Mouse (Mus musculus): ENCODE measurements at regions not wholly inside any gene's neighbourhood (a gene's known extent, or its start where the extent isn't known, plus 50 kb on each side); places are given as distances from the start of the nearest gene placed in this dataset.
"Not testable (repeated sequence)": the region's sequence is repeated elsewhere in the genome, so short reads cannot be mapped to it uniquely, and the experiment has no call there.

- DNase-seq (ENCODE audit: low spot score in 2 of 2) = peak; percentile 27 to 65
Measured at GRCm38 (mm10) chr1:177382596-177383190, 59.5 kb upstream of the Zbtb18 start.

- DNase-seq (ENCODE audit: low spot score in 2 of 2) = no peak
Measured at GRCm38 (mm10) chr1:177382147-177382546, 60.0 kb upstream of the Zbtb18 start.

DNA sequence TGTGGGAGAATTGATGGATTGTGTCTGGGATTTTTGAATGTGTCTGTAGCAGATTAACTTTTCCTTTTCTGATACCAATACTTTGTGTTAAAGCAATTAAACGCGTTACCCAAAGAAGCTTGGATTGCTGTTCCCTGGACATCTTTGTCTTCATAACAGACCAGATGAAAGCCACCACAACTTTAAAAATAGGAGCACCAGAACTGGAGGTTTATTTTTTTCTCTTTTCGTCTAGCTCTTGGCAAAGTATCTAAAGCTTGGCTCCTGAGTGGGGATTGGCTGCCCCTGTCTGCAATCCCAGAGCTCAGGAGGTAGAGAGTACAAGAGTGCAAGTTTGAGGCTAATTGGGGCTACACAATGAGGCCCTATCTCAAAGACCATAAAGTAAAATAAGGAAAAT lies 64.0 kb upstream of the Zbtb18 start:
- DNase-seq (ENCODE audit: low spot score in 2 of 2) = no peak

- DNase-seq (ENCODE audit: low spot score in 2 of 2) = no peak
Measured at GRCm38 (mm10) chr1:177373226-177373825, 68.8 kb upstream of the Zbtb18 start.

- DNase-seq (ENCODE audit: low spot score in 2 of 2) = no peak
Measured at GRCm38 (mm10) chr1:177372066-177372465, 70.1 kb upstream of the Zbtb18 start.

GRCm38 (mm10) chr1:177367864-177368610 lies 74.1 kb upstream of the Zbtb18 start:
- DNase-seq (ENCODE audit: low spot score in 2 of 2) = no peak

DNA sequence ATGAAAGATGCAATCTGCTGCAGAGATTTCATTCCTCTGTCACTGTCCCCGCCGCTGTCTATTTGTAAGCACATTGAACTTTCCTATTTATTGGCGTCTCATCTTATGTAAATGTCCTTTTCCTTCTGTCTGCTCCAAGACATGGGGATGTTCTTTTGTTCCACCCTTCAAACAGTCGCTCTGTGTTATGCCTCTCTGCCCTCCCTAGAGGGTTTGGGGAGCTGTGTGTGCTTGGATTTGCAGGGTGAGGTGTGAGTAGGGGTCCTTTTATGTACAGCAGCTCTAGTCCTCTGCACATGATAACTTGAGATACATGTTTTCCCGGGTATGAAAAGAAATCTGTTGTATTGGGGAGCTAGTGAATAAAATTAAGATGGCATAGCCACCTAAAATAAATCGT lies 75.2 kb upstream of the Zbtb18 start:
- no peak for DNase-seq (ENCODE audit: low spot score in 2 of 2)

- no peak for DNase-seq (ENCODE audit: low spot score in 2 of 2)
Measured at GRCm38 (mm10) chr1:177366475-177366874, 75.7 kb upstream of the Zbtb18 start.

DNA sequence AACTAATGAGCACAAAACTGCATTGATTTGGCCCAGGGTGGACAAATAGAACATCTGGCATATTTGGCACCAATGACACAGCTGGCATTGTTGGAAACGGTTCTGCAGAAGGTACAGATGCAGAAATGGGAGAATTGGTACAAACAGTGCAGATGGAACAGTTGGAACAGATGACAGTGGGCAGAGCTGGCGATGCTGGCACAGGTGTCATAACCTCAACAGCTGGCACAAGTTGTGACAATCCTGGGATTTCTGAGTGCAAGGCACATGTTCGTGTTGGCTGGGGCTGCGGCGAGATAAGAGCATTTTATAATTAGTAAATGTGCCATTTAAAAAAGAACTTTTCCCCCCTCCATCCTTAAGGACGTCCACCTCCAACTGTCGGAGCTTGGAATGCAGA lies 77.8 kb upstream of the Zbtb18 start:
- no peak for DNase-seq (ENCODE audit: low spot score in 2 of 2)

GRCm38 (mm10) chr1:177362398-177362797 lies 79.8 kb upstream of the Zbtb18 start:
- DNase-seq (ENCODE audit: low spot score in 2 of 2) = no peak

DNA sequence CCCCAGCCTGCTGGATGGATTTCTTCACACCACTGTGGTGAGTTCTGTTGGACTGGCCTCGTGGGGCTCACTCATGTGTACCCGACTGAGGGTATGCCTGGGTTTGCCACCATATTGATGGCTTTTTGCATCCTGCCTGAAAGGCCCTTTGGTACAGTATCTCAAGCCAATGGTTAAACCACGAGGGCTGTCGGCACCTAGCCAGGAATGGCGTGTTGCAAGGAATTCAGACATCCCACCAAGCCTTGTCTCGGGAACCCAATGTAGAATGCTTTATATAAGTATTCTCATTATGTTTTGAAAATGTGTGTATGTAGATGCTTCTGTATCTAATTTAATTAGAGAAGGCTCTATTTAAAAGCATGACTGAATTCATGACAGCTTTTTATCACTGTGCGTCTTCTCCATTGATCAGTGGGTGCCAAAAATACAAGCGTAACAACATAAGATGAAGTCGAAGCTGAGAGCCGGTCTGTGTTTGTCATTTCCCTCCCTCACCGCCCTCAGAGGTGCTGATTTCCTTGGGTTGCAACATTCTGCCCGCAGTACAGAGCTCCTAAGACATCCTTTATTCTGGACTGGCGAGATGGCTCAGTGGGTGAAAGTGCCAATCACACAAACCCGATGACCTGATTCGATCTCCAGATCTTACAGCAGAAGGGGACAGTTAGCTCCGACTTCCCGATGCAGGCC lies 90.5 kb upstream of the Akt3 start:
- no peak for DNase-seq (ENCODE audit: low spot score in 2 of 2)

GRCm38 (mm10) chr1:177347208-177347607 lies 89.2 kb upstream of the Akt3 start:
- no peak for DNase-seq (ENCODE audit: low spot score in 2 of 2)

GRCm38 (mm10) chr1:177346540-177346939 lies 88.5 kb upstream of the Akt3 start:
- DNase-seq (ENCODE audit: low spot score in 2 of 2) = no peak

DNA sequence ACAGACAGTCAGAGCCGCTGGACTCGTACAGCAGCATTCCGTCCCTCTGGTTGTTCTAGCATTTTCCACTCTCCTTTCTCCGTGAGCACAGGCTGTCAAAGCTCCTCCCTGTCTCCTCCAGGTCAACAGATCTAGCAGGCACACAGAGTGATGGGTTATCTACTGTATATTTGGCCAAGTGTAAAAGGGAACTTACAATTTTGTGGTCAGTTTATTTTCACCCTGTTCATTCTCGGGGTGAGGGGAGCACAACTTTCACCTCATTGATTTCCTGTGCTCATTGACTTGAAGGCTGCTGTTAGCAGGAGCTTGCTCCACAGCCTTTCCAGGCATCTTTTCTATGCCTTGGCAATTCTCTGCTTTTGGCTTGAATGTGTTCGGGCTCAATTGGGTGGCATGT lies 87.5 kb upstream of the Akt3 start:
- DNase-seq (ENCODE audit: low spot score in 2 of 2) = no peak

DNA sequence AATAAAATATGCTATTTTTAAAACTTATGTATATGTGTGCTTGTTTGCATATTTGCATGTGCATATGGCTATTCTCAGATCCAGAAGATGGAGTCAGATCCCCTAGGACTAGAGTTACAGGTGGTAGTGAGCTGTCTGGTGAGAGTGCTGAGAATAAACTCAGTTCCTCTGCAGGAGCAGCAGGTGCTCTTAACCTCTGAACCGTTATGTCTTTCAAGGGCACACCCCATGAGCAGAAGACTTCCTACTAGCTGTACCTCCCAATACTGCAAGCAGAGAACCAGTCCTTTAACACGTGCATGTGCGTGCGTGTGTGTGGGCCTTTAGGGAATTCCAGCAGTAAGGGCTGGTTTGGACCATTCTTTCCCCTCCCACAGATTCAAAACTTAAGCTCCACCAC lies 85.9 kb upstream of the Akt3 start:
- DNase-seq (ENCODE audit: low spot score in 2 of 2) = no peak

GRCm38 (mm10) chr1:177343121-177343520 lies 85.1 kb upstream of the Akt3 start:
- DNase-seq (ENCODE audit: low spot score in 2 of 2) = no peak

DNA sequence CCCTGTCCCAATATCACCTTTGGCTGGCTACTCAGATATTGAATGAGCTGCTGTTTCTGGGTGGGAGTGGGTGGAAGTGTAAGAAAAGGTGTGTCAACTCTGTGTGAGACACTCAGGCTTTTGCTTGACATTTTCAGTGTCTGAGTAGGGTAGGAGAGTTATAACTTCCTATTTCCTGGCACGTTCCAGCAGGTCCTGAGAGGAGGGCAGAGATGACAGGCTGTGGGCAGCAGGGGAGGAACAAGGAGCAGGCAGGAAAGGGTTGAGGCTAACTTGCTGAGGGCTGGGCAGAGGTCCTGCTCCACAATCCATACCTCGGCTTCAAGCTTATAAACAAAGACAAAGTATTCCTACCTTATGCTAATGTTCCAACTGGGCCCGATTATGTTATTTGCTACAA lies 82.2 kb upstream of the Akt3 start:
- DNase-seq (ENCODE audit: low spot score in 2 of 2) = no peak

DNA sequence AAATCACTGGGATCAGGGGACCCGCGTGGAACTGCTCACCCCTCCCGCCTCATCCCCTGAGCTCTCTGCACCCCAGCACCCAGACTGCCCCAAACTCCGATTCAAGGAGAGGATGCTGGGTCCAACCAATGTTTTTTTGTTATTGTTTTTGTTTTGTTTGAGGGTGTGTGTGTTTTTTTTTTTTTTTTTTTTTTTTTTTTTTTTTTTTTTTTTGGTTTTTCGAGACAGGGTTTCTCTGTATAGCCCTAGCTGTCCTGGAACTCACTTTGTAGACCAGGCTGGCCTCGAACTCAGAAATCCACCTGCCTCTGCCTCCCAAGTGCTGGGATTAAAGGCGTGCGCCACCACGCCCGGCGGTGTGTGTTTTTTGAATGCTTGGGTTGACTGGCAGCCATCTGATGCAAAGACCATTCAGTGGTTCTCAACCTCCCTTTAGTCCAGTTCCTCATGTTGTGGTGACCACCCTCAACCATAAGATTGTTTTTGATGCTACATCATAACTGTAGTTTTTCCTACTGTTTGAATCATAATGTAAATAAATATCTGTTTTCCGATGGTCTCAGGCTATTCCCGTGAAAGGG lies 81.3 kb upstream of the Akt3 start:
- not testable (repeated sequence) for DNase-seq (ENCODE audit: low spot score in 2 of 2)

GRCm38 (mm10) chr1:177338466-177339206 lies 80.6 kb upstream of the Akt3 start:
- DNase-seq (ENCODE audit: low spot score in 2 of 2) = peak; percentile 27 to 70

- DNase-seq (ENCODE audit: low spot score in 2 of 2) = no peak
Measured at GRCm38 (mm10) chr1:177337756-177338155, 79.8 kb upstream of the Akt3 start.

DNA sequence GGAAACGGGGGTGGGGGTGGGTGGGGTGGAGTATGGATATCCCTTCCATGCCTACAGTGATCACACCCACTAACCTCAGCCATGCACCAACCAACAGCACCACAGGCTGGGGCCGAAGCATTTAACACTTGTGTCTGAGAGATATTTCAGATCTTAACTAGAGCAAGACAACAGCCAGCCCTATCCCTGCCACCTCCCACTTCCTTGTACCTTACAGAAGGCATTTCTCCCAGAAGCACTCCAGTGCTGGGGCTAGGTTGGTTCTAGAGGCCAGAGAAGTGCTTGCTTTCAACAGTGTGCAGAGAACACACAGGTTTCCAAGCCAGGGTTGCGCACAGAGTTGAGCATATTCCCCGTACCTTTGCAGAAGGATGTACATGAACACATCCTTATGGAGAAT lies 79.1 kb upstream of the Akt3 start:
- DNase-seq (ENCODE audit: low spot score in 2 of 2) = no peak

DNA sequence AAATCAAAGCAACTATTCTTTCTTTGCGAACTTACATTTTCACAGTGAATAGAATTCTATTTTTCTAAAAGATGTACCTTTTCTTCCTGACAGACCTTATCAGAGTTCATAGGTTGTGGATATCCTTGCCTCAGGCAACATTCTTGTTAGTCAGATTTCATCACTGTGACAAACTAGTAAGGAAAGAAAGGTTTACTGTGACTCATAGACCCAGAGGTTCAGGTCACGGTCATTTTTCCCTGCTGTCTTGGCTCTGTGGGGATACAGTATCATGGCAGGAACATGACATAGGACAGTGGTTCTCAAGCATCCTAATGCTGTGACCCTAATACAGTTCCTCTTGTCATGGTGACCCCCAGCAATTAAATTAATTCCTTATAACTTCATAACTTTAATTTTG lies 78.4 kb upstream of the Akt3 start:
- DNase-seq (ENCODE audit: low spot score in 2 of 2) = no peak

Measured in spleen, postnatal 4 days (tissue).